Mouse (Mus musculus): ENCODE data around the gene Mia. TPM values are rescaled to one million over a fixed set of nuclear protein-coding genes. Genes with fewer than 3 reads are reported as not detected.

Mia gene
- polyA plus RNA-seq, 1 experiment: not detected

GRCm38 (mm10) chr7:27164112-27164947 is 16.6 kb downstream of the Mia start:
- H3K9me3 ChIP-seq (ENCODE audit: control insufficient read depth, low read length): no peaks in the 10 kb centered on the region
- no peak overlapping the region for H3K4me3 ChIP-seq (replicated peaks)
- TF ChIP-seq GATA1 (IDR thresholded peaks at IDR 0.05; ENCODE audit: low read length) (no peak), TAL1 (IDR thresholded peaks at IDR 0.05; ENCODE audit: low read length) (no peak)
- peaks cover 59% of the 10 kb centered on the region for H3K36me3 ChIP-seq (ENCODE audit: control insufficient read depth)
- no peaks in the 10 kb centered on the region for H3K27me3 ChIP-seq (ENCODE audit: control insufficient read depth)
- H3K4me1 ChIP-seq (ENCODE audit: control insufficient read depth): peaks cover 71% of the 10 kb centered on the region

GRCm38 (mm10) chr7:27163450-27163805 is 17.5 kb downstream of the Mia start:
- H3K36me3 ChIP-seq (ENCODE audit: control insufficient read depth): peaks cover 67% of the 10 kb centered on the region
- H3K4me3 ChIP-seq (replicated peaks): no peak overlapping the region
- no peak for TF ChIP-seq GATA1 (IDR thresholded peaks at IDR 0.05; ENCODE audit: low read length)
- no peak for TF ChIP-seq TAL1 (IDR thresholded peaks at IDR 0.05; ENCODE audit: low read length)
- H3K9me3 ChIP-seq (ENCODE audit: control insufficient read depth, low read length): no peaks in the 10 kb centered on the region
- H3K27me3 ChIP-seq (ENCODE audit: control insufficient read depth): no peaks in the 10 kb centered on the region
- peaks cover 70% of the 10 kb centered on the region for H3K4me1 ChIP-seq (ENCODE audit: control insufficient read depth)

GRCm38 (mm10) chr7:27162780-27163449 is 18.0 kb downstream of the Mia start:
- peaks cover 65% of the 10 kb centered on the region for H3K4me1 ChIP-seq (ENCODE audit: control insufficient read depth)
- H3K4me3 ChIP-seq (replicated peaks): no peak overlapping the region

DNA sequence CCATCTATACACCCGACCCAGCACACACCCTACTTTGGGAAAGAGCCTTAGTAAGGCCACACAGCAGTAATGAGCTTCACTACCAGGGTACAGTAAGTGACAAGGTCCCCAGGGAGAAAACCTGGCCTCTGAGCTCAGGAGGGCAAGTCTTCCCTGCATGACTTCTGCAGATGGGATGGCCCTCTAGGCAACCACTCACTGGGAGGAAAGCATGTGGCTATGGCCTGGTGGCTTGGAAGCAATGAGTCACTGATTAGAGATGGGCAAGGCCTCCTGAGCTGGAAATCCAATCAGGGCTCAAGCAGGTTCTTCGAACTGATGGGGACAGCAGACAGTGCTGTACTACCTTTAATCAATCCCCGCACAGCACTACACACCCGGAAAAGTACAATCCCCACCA is 19.2 kb downstream of the Mia start:
- Histone ChIP-seq H3K4me3 (replicated peaks) (no peak overlapping the region), H3K27me3 (ENCODE audit: control insufficient read depth) (no peaks in the 10 kb centered on the region), H3K36me3 (ENCODE audit: control insufficient read depth) (peaks cover 79% of the 10 kb centered on the region), H3K4me1 (ENCODE audit: control insufficient read depth) (peaks cover 53% of the 10 kb centered on the region), H3K9me3 (ENCODE audit: control insufficient read depth, low read length) (no peaks in the 10 kb centered on the region)
- no peak for TF ChIP-seq GATA1 (IDR thresholded peaks at IDR 0.05; ENCODE audit: low read length)
- TF ChIP-seq TAL1 (IDR thresholded peaks at IDR 0.05; ENCODE audit: low read length): no peak

More at GRCm38 (mm10) chr7:27162780-27163449, 18.0 kb downstream of the Mia start:
- H3K9me3 ChIP-seq (ENCODE audit: control insufficient read depth, low read length): no peaks in the 10 kb centered on the region
- H3K27me3 ChIP-seq (ENCODE audit: control insufficient read depth): no peaks in the 10 kb centered on the region
- TF ChIP-seq GATA1 (IDR thresholded peaks at IDR 0.05; ENCODE audit: low read length) (no peak), TAL1 (IDR thresholded peaks at IDR 0.05; ENCODE audit: low read length) (no peak)
- peaks cover 71% of the 10 kb centered on the region for H3K36me3 ChIP-seq (ENCODE audit: control insufficient read depth)

DNA sequence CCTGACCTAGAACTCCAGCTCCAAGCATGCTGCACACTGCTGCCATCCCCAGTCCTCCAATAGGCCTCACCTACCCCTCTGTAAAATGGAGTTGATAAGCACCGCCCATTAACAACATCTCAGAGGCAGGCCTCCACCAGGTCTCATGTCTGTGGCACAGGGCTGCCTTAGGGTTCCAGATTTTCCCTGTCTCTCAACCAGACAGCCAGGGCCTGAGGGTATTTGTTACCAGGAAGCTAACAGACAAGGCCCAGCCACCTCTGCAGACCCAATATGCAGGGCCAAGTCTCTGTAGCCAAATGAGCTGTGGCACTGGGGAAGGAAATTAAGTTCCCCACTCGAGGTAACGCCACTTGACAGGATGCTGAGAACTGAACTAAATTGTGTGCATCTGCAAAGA is 20.0 kb downstream of the Mia start:
- Histone ChIP-seq H3K27me3 (ENCODE audit: control insufficient read depth) (no peaks in the 10 kb centered on the region), H3K4me3 (replicated peaks) (no peak overlapping the region), H3K4me1 (ENCODE audit: control insufficient read depth) (peaks cover 50% of the 10 kb centered on the region), H3K9me3 (ENCODE audit: control insufficient read depth, low read length) (no peaks in the 10 kb centered on the region), H3K36me3 (ENCODE audit: control insufficient read depth) (peaks cover 79% of the 10 kb centered on the region)
- no peak for TF ChIP-seq TAL1 (IDR thresholded peaks at IDR 0.05; ENCODE audit: low read length)
- TF ChIP-seq GATA1 (IDR thresholded peaks at IDR 0.05; ENCODE audit: low read length): no peak

GRCm38 (mm10) chr7:27159882-27160281 is 21.1 kb downstream of the Mia start:
- H3K27me3 ChIP-seq (ENCODE audit: control insufficient read depth): no peaks in the 10 kb centered on the region
- H3K9me3 ChIP-seq (ENCODE audit: control insufficient read depth, low read length): no peaks in the 10 kb centered on the region
- H3K36me3 ChIP-seq (ENCODE audit: control insufficient read depth): peaks cover 73% of the 10 kb centered on the region
- peaks cover 39% of the 10 kb centered on the region for H3K4me1 ChIP-seq (ENCODE audit: control insufficient read depth)
- H3K4me3 ChIP-seq (replicated peaks): no peak overlapping the region
- no peak for TF ChIP-seq TAL1 (IDR thresholded peaks at IDR 0.05; ENCODE audit: low read length)
- no peak for TF ChIP-seq GATA1 (IDR thresholded peaks at IDR 0.05; ENCODE audit: low read length)

DNA sequence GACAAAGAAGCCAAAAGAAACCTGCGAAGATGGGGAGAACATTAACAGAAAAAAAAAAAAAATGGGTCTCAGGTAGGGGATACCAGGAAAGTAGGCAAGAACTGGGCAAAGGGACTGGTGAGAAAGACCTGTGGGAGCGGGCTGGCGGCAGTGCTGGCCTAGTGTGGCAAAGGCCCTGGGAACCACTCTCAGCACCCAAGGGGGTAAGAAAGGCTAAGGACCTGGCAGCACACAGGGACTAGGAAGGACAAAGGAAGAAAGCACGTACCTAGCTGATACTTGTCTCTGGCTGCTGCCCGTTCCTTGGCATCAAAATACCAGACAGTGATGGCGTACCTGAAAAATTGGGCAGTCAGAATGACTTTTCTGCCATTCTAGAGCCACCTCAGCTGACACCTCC is 21.7 kb downstream of the Mia start:
- no peak overlapping the region for H3K4me3 ChIP-seq (replicated peaks)
- TF ChIP-seq GATA1 (IDR thresholded peaks at IDR 0.05; ENCODE audit: low read length) (no peak), TAL1 (IDR thresholded peaks at IDR 0.05; ENCODE audit: low read length) (no peak)
- peaks cover 34% of the 10 kb centered on the region for H3K4me1 ChIP-seq (ENCODE audit: control insufficient read depth)
- no peaks in the 10 kb centered on the region for H3K27me3 ChIP-seq (ENCODE audit: control insufficient read depth)
- peaks cover 67% of the 10 kb centered on the region for H3K36me3 ChIP-seq (ENCODE audit: control insufficient read depth)
- H3K9me3 ChIP-seq (ENCODE audit: control insufficient read depth, low read length): no peaks in the 10 kb centered on the region

DNA sequence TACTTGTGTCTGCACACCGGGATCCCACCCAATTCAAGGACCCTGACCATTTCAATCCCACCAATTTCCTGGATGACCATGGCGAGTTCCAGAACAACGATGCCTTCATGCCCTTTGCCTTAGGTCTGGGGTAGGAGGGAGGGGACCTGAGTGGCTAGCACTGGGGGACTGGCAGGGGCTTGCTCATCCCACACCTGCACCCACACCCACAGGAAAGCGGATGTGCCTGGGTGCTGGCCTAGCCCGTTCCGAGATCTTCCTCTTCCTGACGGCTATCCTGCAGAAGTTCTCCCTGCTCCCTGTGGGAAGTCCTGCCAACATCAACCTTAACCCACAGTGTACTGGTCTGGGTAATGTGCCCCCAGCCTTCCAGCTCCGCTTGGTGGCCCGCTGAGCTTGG is 22.8 kb downstream of the Mia start:
- peaks cover 58% of the 10 kb centered on the region for H3K36me3 ChIP-seq (ENCODE audit: control insufficient read depth)
- H3K4me1 ChIP-seq (ENCODE audit: control insufficient read depth): peaks cover 27% of the 10 kb centered on the region
- no peaks in the 10 kb centered on the region for H3K27me3 ChIP-seq (ENCODE audit: control insufficient read depth)
- no peaks in the 10 kb centered on the region for H3K9me3 ChIP-seq (ENCODE audit: control insufficient read depth, low read length)
- H3K4me3 ChIP-seq (replicated peaks): no peak overlapping the region
- no peak for TF ChIP-seq GATA1 (IDR thresholded peaks at IDR 0.05; ENCODE audit: low read length)

DNA sequence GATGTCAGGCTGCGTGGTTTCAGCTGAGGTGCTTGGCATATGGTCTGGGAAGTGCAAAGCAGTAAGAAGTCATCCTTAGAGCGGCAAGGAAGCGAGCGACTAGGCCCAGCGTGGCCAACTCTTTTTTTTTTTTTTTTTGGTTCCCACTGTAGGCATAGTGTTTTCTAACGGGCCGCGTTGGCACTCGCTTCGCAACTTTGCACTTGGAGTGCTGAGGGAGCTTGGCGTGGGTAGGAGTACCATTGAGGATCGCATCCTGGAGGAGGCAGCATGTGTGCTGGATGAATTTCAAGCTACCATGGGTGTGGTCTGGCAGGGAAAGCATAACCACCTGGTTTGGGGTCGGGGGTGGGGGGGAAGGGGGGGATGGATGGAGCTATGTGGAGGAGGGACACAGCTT is 25.0 kb downstream of the Mia start:
- H3K4me3 ChIP-seq (replicated peaks): no peak overlapping the region
- peaks cover 36% of the 10 kb centered on the region for H3K36me3 ChIP-seq (ENCODE audit: control insufficient read depth)
- H3K27me3 ChIP-seq (ENCODE audit: control insufficient read depth): no peaks in the 10 kb centered on the region
- TF ChIP-seq TAL1 (IDR thresholded peaks at IDR 0.05; ENCODE audit: low read length) (no peak), GATA1 (IDR thresholded peaks at IDR 0.05; ENCODE audit: low read length) (no peak)
- H3K9me3 ChIP-seq (ENCODE audit: control insufficient read depth, low read length): no peaks in the 10 kb centered on the region
- peaks cover 11% of the 10 kb centered on the region for H3K4me1 ChIP-seq (ENCODE audit: control insufficient read depth)

Data from erythroblast, embryonic 14.5 days (primary cell).